Mouse (Mus musculus) limb, embryonic 14.5 days (tissue): Measurements from ENCODE around the gene Pfkm. TPM values are rescaled to one million over a fixed set of nuclear protein-coding genes. Genes with fewer than 3 reads are reported as not detected.
A peak's percentile ranks its signal among the peaks of the same experiment; 100 is the strongest.

Source experiments
- ATAC-seq: fragments of 200-750 bp; cut with Nextera tagmentation; 2 replicates; pipeline ENCODE4 v1.8.0; 2017; ENCODE audit warnings: low read depth, moderate number of reproducible peaks, moderate TSS enrichment; ENCODE audit not compliant: low FRiP score
- DNase-seq: peaks from one replicate; pipeline ENCODE4 v3.0.0-alpha.2; 2015; ENCODE audit warnings: low spot score
- H3K27ac ChIP-seq: fragments of 300-500 bp; sonication (generic); replicated peaks from 2 replicates; pipeline ENCODE4 v1.5.1; 2014; ENCODE audit warnings: low read depth, mild to moderate bottlenecking, low read length, moderate library complexity, mixed read lengths
- H3K27me3 ChIP-seq: fragments of 300-500 bp; sonication (generic); 2 replicates; pipeline ENCODE4 v1.6.1; 2014; ENCODE audit warnings: low read length, mixed read lengths; ENCODE audit not compliant: control insufficient read depth, insufficient read depth
- H3K36me3 ChIP-seq: fragments of 300-500 bp; sonication (generic); 2 replicates; pipeline ENCODE4 v1.6.1; 2014; ENCODE audit warnings: mild to moderate bottlenecking, low read length, moderate library complexity, mixed read lengths; ENCODE audit not compliant: control insufficient read depth, insufficient read depth
- H3K4me1 ChIP-seq: fragments of 300-500 bp; sonication (generic); 2 replicates; pipeline ENCODE4 v1.6.1; 2014; ENCODE audit warnings: antibody characterized with exemption, low read length, mixed read lengths; ENCODE audit not compliant: control insufficient read depth, insufficient read depth
- H3K4me2 ChIP-seq: fragments of 300-500 bp; sonication (generic); replicated peaks from 2 replicates; pipeline ENCODE4 v1.6.1; 2014; ENCODE audit warnings: low read depth, mild to moderate bottlenecking, low read length, moderate library complexity; ENCODE audit not compliant: severe bottlenecking
- H3K4me3 ChIP-seq: fragments of 300-500 bp; sonication (generic); replicated peaks from 2 replicates; pipeline ENCODE4 v1.5.1; 2014; ENCODE audit warnings: low read length
- H3K9ac ChIP-seq: fragments of 300-500 bp; sonication (generic); 2 replicates; pipeline ENCODE4 v1.6.1; 2014; ENCODE audit warnings: mild to moderate bottlenecking, low read depth, low read length, moderate library complexity; ENCODE audit not compliant: severe bottlenecking
- H3K9me3 ChIP-seq: fragments of 300-500 bp; sonication (generic); 2 replicates; pipeline ENCODE4 v1.6.1; 2016; ENCODE audit warnings: low read length; ENCODE audit not compliant: control insufficient read depth
- POLR2A ChIP-seq: fragments of 200-500 bp; IDR thresholded peaks from 2 replicates; pipeline ENCODE4 v1.8.0; 2012; ENCODE audit warnings: inconsistent platforms, mild to moderate bottlenecking, moderate library complexity, borderline replicate concordance; ENCODE audit not compliant: insufficient read depth, insufficient read length; ENCODE audit errors: extremely low read depth
- WGBS: fragments of 180-500 bp; shearing (Covaris S2); extraction: QIAGEN DNeasy Blood & Tissue Kit; methylation state at CpG from one replicate; pipeline ENCODE4 v1.1.7; 2014; 5-methylcytosine and 5-hydroxymethylcytosine counted together
- polyA plus RNA-seq, 2 experiments: library from polyadenylated mRNA; depleted of rRNA in 1 of 2; stranded (reverse) in 1 of 2; unstranded in 1 of 2; fragments of >200 nt; fragmentation: Nextera tagmentation in 1 of 2; extraction: Ambion mirVana in 1 of 2; gene quantifications; 2 replicates each; pipeline versions ENCODE4 v1.2.1 to v1.2.3; 2012 to 2014

Gene Pfkm
- polyA plus RNA-seq, 2 experiments, result 49.8 to 75.8 TPM

DNA sequence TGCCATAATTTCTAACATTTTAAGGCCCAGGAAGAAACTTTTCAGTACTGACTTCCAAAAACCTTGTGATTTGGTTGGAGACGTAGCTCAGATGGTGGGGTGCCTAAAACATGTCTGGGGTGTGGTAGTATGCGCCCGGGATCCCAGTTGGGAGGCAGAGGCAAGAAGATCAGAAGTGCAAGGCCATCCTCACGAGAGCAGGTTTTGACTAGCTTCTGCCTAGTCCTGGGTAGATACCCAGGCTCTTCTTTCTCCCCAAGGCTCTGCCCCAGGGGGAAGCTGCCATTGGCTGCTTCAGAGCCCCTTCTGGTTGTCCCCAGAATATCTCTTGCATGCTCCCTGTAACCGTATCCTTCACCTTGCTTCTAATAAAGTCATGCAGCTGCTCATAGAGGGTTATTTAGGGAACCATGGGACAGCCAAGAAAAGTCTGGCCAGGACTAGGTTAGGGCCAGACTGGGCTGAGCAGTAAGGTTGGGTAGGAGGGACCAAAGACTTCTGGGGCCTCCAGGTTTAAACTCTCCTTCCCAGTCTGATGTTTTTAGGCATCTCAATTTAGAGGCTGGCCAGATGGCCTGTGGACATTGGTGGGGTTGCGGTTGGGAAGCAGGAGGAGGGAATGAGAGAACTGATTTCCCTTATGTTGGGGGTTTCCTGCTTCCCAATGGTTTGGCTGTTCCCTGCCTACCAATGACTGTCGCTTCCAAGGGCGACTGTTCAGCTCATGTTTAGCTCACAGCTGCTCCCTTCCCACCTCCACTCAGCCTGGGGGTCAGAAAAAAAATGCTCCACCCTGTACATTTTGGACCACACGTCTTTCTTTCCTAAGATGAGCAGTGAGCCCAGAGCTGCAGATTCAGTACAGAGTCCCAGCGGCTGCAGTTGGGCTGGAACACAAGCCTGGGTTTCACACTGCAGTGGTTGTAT is 22.7 kb downstream of the Pfkm start:
- H3K27ac ChIP-seq, result no peak overlapping the region
- H3K4me2 ChIP-seq, result no peak overlapping the region
- TF ChIP-seq POLR2A, result no peak
- peak; percentile 75 for ATAC-seq
- 0 out of 2 replicates have a peak, but pooled peaks cover under 1% of the 10 kb centered on the region for H3K4me1 ChIP-seq
- no peak overlapping the region for H3K9ac ChIP-seq
- DNase-seq, result no peak
- no peaks in the 10 kb centered on the region for H3K27me3 ChIP-seq
- peaks cover 66% of the 10 kb centered on the region for H3K36me3 ChIP-seq
- no peak overlapping the region for H3K4me3 ChIP-seq
- 78% methylated on average over 10 of the region's 10 CpGs for WGBS
- no peaks in the 10 kb centered on the region for H3K9me3 ChIP-seq

DNA sequence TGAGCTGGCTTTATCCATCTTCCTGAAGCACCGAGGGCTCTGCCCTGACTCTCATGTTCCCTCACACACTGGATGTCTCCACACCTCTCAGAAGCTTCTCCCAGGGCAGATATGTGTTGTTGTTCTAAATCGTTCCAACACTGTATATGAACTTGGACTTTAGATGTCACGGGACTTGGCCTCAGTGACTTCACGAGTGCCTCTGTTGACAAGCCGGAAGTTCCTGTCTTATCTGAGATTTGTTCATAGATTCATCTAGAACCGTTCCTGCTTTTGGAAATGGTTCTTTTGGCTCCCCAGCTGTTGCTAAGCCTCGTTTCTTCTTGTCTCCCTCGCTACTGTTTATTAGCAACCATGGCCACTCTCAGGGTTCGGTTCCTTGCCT is 23.4 kb downstream of the Pfkm start:
- WGBS, result 87% methylated on average over 9 of the region's 9 CpGs
- DNase-seq (no peak), ATAC-seq (no peak)
- no peak overlapping the region for H3K9ac ChIP-seq
- H3K9me3 ChIP-seq, result no peaks in the 10 kb centered on the region
- no peaks in the 10 kb centered on the region for H3K27me3 ChIP-seq
- H3K4me1 ChIP-seq, result no peaks in the 10 kb centered on the region
- TF ChIP-seq POLR2A, result no peak
- no peak overlapping the region for H3K4me2 ChIP-seq
- peaks cover 72% of the 10 kb centered on the region for H3K36me3 ChIP-seq
- H3K27ac ChIP-seq, result no peak overlapping the region
- no peak overlapping the region for H3K4me3 ChIP-seq

DNA sequence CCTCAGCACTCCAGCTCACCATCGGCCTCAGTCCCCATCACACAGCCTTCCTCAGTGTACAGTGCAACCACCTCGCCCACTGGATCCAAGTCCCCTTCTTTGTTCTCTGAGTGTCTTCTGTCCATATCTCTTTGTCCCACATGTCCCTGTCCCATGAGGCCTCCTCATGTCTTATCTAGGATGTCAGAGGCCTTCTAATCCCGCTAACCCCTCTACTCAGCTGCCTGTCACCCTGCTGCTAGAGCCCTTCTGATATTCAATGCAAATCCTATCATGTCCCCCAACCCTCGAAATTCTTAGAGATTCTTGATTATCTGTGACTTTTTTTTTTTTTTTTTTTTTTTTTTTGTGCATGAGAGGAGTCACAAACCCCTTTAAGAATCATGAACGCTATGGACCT is 23.9 kb downstream of the Pfkm start:
- H3K27me3 ChIP-seq, result no peaks in the 10 kb centered on the region
- no peak for TF ChIP-seq POLR2A
- no peak overlapping the region for H3K4me3 ChIP-seq
- peaks cover 78% of the 10 kb centered on the region for H3K36me3 ChIP-seq
- no peak overlapping the region for H3K9ac ChIP-seq
- no peak overlapping the region for H3K4me2 ChIP-seq
- H3K9me3 ChIP-seq, result no peaks in the 10 kb centered on the region
- ATAC-seq, result no peak
- H3K27ac ChIP-seq, result no peak overlapping the region
- 89% methylated on average over 5 of the region's 5 CpGs for WGBS
- H3K4me1 ChIP-seq, result no peaks in the 10 kb centered on the region
- no peak for DNase-seq

- H3K4me1 ChIP-seq, result no peaks in the 10 kb centered on the region
- ATAC-seq, result no peak
- WGBS, result 87% methylated on average over 12 of the region's 12 CpGs
Observed at GRCm38 (mm10) chr15:98119363-98119762, 27.0 kb downstream of the Pfkm start.

DNA sequence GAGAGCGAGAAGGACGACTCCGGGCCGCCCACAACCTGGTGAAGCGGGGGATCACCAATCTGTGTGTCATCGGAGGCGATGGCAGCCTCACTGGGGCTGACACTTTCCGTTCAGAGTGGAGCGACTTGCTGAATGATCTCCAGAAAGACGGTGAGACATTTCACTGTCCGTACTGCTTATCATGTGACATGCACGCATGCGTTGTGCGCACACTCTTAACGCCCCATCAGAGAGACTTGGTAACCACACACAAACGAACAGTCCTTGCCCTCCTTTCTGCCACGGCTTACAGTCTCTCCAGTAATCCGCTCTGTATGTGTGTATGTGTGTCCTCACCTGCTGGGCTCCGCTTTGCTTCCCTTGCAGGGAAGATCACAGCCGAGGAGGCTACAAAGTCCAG is 28.4 kb downstream of the Pfkm start:
- H3K4me2 ChIP-seq, result no peak overlapping the region
- H3K4me1 ChIP-seq, result no peaks in the 10 kb centered on the region
- TF ChIP-seq POLR2A, result no peak
- peaks cover 95% of the 10 kb centered on the region for H3K36me3 ChIP-seq
- no peaks in the 10 kb centered on the region for H3K27me3 ChIP-seq
- H3K27ac ChIP-seq, result no peak overlapping the region
- H3K9ac ChIP-seq, result no peak overlapping the region
- H3K9me3 ChIP-seq, result no peaks in the 10 kb centered on the region
- WGBS, result 93% methylated on average over 20 of the region's 20 CpGs
- DNase-seq (no peak), ATAC-seq (no peak)
- no peak overlapping the region for H3K4me3 ChIP-seq

More at GRCm38 (mm10) chr15:98119363-98119762, 27.0 kb downstream of the Pfkm start:
- no peak for DNase-seq
- Histone ChIP-seq H3K9ac (no peak overlapping the region), H3K27me3 (no peaks in the 10 kb centered on the region), H3K27ac (no peak overlapping the region), H3K9me3 (no peaks in the 10 kb centered on the region), H3K4me3 (no peak overlapping the region), H3K36me3 (peaks cover 93% of the 10 kb centered on the region), H3K4me2 (no peak overlapping the region)
- TF ChIP-seq POLR2A, result no peak

- no peaks in the 10 kb centered on the region for H3K4me1 ChIP-seq
- H3K27ac ChIP-seq, result no peak overlapping the region
- DNase-seq (no peak), ATAC-seq (no peak)
- no peak overlapping the region for H3K4me3 ChIP-seq
- no peaks in the 10 kb centered on the region for H3K27me3 ChIP-seq
- no peak overlapping the region for H3K9ac ChIP-seq
- no peaks in the 10 kb centered on the region for H3K9me3 ChIP-seq
- H3K4me2 ChIP-seq, result no peak overlapping the region
- 90% methylated on average over 4 of the region's 4 CpGs for WGBS
- peaks cover 96% of the 10 kb centered on the region for H3K36me3 ChIP-seq
- TF ChIP-seq POLR2A, result no peak
Observed at GRCm38 (mm10) chr15:98131001-98131400, 38.6 kb downstream of the Pfkm start.
